Mouse (Mus musculus): ENCODE data around the gene Tnni3k. TPM values are rescaled to one million over a fixed set of nuclear protein-coding genes. Genes with fewer than 3 reads are reported as not detected.

Gene Tnni3k
- under 1 TPM in 1 of 2 experiments, not detected in 1; 0.01 TPM for polyA plus RNA-seq (2012; fragmentation: generic; extraction: Trizol)

DNA sequence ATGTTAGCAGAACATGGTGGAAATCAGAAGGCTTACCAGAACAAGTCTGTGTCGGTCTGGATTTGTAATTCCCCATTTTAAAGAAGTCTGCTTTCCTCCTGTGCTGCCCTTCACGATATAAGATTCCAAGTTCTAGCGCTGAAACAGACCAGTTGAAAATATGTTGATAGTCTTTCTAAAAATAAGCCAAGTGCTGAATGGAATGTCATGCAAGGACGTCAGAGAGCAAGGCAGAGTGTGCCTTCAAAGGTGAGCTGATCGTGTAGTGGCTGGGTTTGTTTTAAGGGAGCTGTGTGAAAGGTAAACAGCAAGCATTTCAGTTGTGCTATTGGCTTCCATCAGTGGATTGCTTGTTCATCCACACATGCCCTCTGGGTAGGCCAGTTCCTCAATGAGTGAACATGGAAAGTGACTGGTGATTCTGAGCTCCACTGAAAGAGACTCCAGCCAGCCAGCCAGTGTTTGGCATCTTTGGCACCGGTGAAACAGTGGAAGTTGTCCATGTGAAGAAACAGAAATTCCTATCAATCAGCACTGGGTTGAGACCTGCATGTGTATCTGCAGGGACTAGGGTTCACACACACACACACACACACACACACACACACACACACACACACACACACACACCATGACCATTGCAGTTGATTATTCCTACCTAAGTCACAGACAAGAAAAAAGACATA is at the start of gene Tnni3k:
Gene Tnni3k, minus strand, starts transcription at position 177 of the 686 bp plus-strand sequence.

DNA sequence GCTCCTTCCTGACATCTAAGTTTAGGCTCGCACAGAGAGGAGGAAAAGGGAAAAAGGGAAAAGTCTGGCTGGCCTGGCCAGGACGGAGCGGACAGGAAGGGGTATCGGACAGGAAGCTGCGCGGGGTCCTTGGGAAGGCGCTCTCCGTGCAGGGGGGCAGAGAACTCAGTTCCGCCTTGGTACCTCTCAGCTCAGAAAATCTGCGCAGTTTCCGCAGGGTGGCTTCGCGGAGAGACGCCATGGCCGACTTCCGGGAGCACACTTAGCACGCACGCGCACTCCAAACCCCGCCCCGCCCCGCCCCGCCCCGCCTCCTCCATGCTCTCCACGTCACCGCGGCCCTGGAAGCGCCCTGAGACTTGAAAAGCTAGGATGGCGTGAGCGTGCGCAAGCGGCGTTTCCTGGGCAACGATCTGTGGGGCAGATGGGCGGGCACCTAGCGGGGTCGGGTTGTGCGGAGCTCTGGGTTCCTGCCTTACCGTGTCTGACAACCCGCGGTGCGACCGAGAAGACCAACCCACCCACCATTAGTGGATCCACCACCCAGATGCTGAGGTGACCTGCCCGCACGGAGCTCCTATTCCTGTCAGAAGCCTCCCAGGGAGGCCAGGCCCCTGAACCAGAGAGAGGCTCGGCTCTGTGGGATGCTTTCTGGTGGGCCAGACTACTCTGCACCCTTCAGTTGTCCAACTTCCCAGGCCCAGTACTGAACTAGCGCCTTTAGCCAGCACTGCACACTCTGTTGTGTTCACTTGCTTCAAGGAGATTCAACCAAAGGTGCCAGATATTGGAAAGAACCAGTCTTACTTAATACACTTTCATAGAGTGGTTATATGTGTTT is 38.1 kb upstream of the Tnni3k start, which contains the start of the genes Fpgt and Lrriq3:
Gene Fpgt, minus strand, starts transcription at position 288 of the 841 bp plus-strand sequence.
Gene Lrriq3, plus strand, starts transcription at position 319 of the 841 bp plus-strand sequence.

Other genes starting within 250 kb of the Tnni3k start
- 1 to 10 TPM in 1 of 2 experiments, under 1 TPM in 1; 0.16 to 1.9 TPM for gene Fpgt, start 38.0 kb upstream of the Tnni3k start, polyA plus RNA-seq (2012; fragmentation: generic; extraction: Trizol)
- gene Lrriq3, start 38.0 kb upstream of the Tnni3k start, polyA plus RNA-seq (2012; fragmentation: generic; extraction: Trizol): under 1 TPM; 0.05 to 0.51 TPM

Measured in C3H10T1/2 (cell line).